Mouse (Mus musculus) hindbrain, postnatal 0 days (tissue): Measurements from ENCODE around the gene Plcl2. TPM values are rescaled to one million over a fixed set of nuclear protein-coding genes. Genes with fewer than 3 reads are reported as not detected.

Experiments used
- ATAC-seq: fragments of 200-750 bp; cut with Nextera tagmentation; 2 replicates; pipeline ENCODE4 v1.8.0; 2017; ENCODE audit warnings: mild to moderate bottlenecking, moderate TSS enrichment, moderate library complexity
- DNase-seq: peaks from one replicate; pipeline ENCODE4 v3.0.0-alpha.2; 2015; ENCODE audit warnings: low spot score
- H3K27ac ChIP-seq: fragments of 300-500 bp; sonication (generic); 2 replicates; pipeline ENCODE4 v1.5.1; 2014; ENCODE audit warnings: mild to moderate bottlenecking
- H3K27me3 ChIP-seq: fragments of 300-500 bp; sonication (generic); 2 replicates; pipeline ENCODE4 v1.6.1; 2014; ENCODE audit warnings: low read length, mixed read lengths; ENCODE audit not compliant: insufficient read depth
- H3K36me3 ChIP-seq: fragments of 300-500 bp; sonication (generic); 2 replicates; pipeline ENCODE4 v1.6.1; 2014; ENCODE audit warnings: low read length, mixed read lengths; ENCODE audit not compliant: insufficient read depth
- H3K4me1 ChIP-seq: fragments of 300-500 bp; sonication (generic); 2 replicates; pipeline ENCODE4 v1.6.1; 2014; ENCODE audit warnings: antibody characterized with exemption, low read length, mixed read lengths; ENCODE audit not compliant: insufficient read depth
- H3K4me2 ChIP-seq: fragments of 300-500 bp; sonication (generic); 2 replicates; pipeline ENCODE4 v1.6.1; 2014; ENCODE audit warnings: low read depth, mild to moderate bottlenecking, low read length, moderate library complexity, mixed read lengths
- H3K4me3 ChIP-seq: fragments of 300-500 bp; sonication (generic); 2 replicates; pipeline ENCODE4 v1.5.1; 2014; ENCODE audit warnings: low read length
- H3K9ac ChIP-seq: fragments of 300-500 bp; sonication (generic); replicated peaks from 2 replicates; pipeline ENCODE4 v1.6.1; 2014; ENCODE audit warnings: mild to moderate bottlenecking, low read length, moderate library complexity, mixed read lengths
- H3K9me3 ChIP-seq: fragments of 300-500 bp; sonication (generic); 2 replicates; pipeline ENCODE4 v1.6.1; 2016; ENCODE audit warnings: low read length, mixed read lengths
- CTCF ChIP-seq: IDR thresholded peaks from 2 replicates; pipeline ENCODE4 v1.5.1; 2016; ENCODE audit warnings: antibody characterized with exemption, control low read depth, low read depth
- WGBS: fragments of 180-500 bp; shearing (Covaris S2); extraction: QIAGEN DNeasy Blood & Tissue Kit; methylation state at CpG from one replicate; pipeline ENCODE4 v1.1.7; 2014; 5-methylcytosine and 5-hydroxymethylcytosine counted together
- polyA plus RNA-seq: library from polyadenylated mRNA; unstranded; fragments of >200 nt; fragmentation: Nextera tagmentation; extraction: Ambion mirVana; gene quantifications from 2 replicates; pipeline ENCODE4 v1.2.1, GENCODE M21; 2015
- total RNA-seq: library from RNA; depleted of rRNA; stranded (reverse); fragments of >200 nt; gene quantifications from 2 replicates; pipeline ENCODE4 v1.2.3, GENCODE M21; 2014

The Plcl2 gene
- total and polyA plus RNA-seq, 2 experiments from 2014 or later: 8.3 to 41.2 TPM

DNA sequence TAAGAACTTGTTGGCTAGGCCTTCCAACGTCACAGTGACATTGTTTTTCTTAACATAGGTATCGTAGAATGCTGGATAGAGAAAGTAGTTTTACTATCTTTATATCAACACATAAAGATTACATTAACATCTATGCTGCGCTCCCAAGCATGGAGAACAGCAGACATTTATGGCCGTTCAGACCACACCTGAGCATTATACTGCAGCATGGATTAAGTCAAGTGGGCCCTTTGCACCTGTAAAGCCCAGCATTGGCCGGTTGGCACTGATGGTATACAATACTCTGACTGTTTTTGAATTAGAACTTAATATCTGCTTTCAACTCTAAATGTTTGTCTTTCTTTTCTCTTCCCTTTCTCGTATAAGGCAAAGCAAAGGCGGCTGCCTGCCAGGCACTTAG, 4.8 kb downstream of the Plcl2 start:
- DNase-seq: no peak

GRCm38 (mm10) chr17:50515926-50516325, 6.7 kb downstream of the Plcl2 start:
- no peak overlapping the region for H3K4me3 ChIP-seq
- H3K9ac ChIP-seq: no peak overlapping the region
- no peaks in the 10 kb centered on the region for H3K27me3 ChIP-seq
- no peak for TF ChIP-seq CTCF
- no peak for ATAC-seq
- peaks cover 1% of the 10 kb centered on the region; the same call in 1 of the 2 replicates for H3K4me1 ChIP-seq
- no peaks in the 10 kb centered on the region for H3K36me3 ChIP-seq
- no peaks in the 10 kb centered on the region for H3K9me3 ChIP-seq
- no peak overlapping the region for H3K4me2 ChIP-seq
- H3K27ac ChIP-seq: no peak overlapping the region
- no peak for DNase-seq
- WGBS: 86% methylated on average over 4 of the region's 4 CpGs

More for the DNA sequence above, 4.8 kb downstream of the Plcl2 start:
- Histone ChIP-seq H3K27me3 (no peaks in the 10 kb centered on the region), H3K9ac (no peak overlapping the region), H3K9me3 (no peaks in the 10 kb centered on the region), H3K36me3 (no peaks in the 10 kb centered on the region), H3K4me2 (no peak overlapping the region), H3K4me3 (no peak overlapping the region), H3K27ac (no peak overlapping the region), H3K4me1 (peaks cover 6% of the 10 kb centered on the region; the same call in 1 of the 2 replicates)
- ATAC-seq: no peak
- WGBS: 87% methylated on average over 7 of the region's 7 CpGs
- no peak for TF ChIP-seq CTCF

DNA sequence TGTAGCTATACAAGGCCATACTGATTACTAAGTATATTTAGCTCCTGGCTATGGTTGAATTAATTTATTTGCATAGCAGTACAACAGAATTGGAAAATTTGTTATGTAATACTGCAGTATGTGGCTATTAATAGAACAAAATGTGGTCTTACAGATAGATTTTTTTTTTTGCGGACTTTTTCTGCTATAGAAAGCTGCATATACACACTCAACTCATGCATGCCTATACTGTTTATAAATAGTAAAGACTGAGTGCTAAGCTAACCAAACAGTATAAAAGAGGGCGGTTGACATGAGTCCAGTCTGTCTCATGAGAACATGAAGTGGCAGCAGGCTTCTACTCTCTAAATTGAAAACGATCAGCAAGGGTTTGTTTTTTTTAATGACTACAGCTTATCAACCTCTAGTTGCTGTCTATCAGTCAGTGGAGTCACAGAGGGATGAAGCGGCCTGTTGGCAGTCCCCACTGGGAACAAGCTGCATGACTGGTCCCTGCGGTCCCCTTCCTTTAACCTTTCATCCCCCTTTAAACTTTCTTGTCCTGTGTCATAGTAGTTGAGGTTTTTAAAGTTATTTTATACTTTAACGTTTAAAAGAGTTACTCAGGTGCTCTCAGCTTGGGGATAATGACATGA, 8.7 kb downstream of the Plcl2 start:
- Histone ChIP-seq H3K27me3 (no peaks in the 10 kb centered on the region), H3K4me1 (no peaks in the 10 kb centered on the region), H3K9ac (no peak overlapping the region), H3K27ac (no peak overlapping the region), H3K4me2 (no peak overlapping the region), H3K4me3 (no peak overlapping the region), H3K9me3 (no peaks in the 10 kb centered on the region), H3K36me3 (no peaks in the 10 kb centered on the region)
- 70% methylated on average over 6 of the region's 6 CpGs for WGBS
- DNase-seq (no peak), ATAC-seq (no peak)
- TF ChIP-seq CTCF: no peak

GRCm38 (mm10) chr17:50519588-50519987, 10.4 kb downstream of the Plcl2 start:
- H3K4me2 ChIP-seq: no peak overlapping the region
- 74% methylated on average over 5 of the region's 5 CpGs for WGBS
- no peaks in the 10 kb centered on the region for H3K36me3 ChIP-seq
- no peak for ATAC-seq
- peak; percentile 20 for DNase-seq
- H3K4me3 ChIP-seq: no peak overlapping the region
- no peak for TF ChIP-seq CTCF
- H3K9ac ChIP-seq: no peak overlapping the region
- H3K27me3 ChIP-seq: no peaks in the 10 kb centered on the region
- H3K9me3 ChIP-seq: no peaks in the 10 kb centered on the region
- no peaks in the 10 kb centered on the region for H3K4me1 ChIP-seq
- H3K27ac ChIP-seq: no peak overlapping the region

DNA sequence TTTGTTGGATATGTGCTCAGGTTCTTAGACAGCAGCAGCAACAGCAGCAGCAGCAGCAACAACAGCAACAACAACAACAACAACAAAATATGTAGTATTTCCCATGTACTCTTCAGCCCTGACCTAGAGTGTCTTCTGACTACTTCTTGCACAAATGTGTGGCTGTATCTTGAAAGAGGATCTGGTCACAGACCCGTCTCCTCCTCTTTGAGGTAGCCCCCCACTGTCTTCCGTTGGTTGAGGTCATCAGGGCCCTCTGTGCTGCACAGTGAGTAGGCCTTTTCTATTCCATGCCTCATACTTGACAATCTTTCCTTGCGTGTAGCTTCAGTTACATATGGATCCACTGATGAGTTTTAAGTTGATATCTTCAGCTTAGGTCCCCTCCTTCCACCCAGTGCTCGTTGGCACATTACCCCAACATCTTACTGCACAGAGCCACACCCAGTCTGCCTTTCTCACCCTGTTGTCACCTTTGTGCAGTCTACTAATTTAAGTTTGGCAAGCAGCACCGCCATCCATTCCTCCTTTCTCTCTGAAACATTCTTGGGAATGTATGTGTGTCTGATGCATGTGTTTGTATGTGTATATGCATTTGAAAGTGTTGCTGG, 13.4 kb downstream of the Plcl2 start:
- Histone ChIP-seq H3K36me3 (no peaks in the 10 kb centered on the region), H3K4me1 (no peaks in the 10 kb centered on the region), H3K9me3 (no peaks in the 10 kb centered on the region), H3K9ac (no peak overlapping the region), H3K4me3 (no peak overlapping the region), H3K27me3 (no peaks in the 10 kb centered on the region), H3K4me2 (no peak overlapping the region), H3K27ac (no peak overlapping the region)
- no peak for TF ChIP-seq CTCF
- ATAC-seq: no peak
- WGBS: 85% methylated on average over 5 of the region's 5 CpGs
- no peak for DNase-seq

GRCm38 (mm10) chr17:50524970-50525369, 15.8 kb downstream of the Plcl2 start:
- Histone ChIP-seq H3K27ac (no peak overlapping the region), H3K9ac (no peak overlapping the region), H3K4me2 (no peak overlapping the region), H3K4me3 (no peak overlapping the region), H3K36me3 (no peaks in the 10 kb centered on the region), H3K27me3 (no peaks in the 10 kb centered on the region), H3K9me3 (no peaks in the 10 kb centered on the region), H3K4me1 (no peaks in the 10 kb centered on the region)
- no peak for ATAC-seq
- DNase-seq: no peak
- no peak for TF ChIP-seq CTCF
- 79% methylated on average over 6 of the region's 6 CpGs for WGBS

DNA sequence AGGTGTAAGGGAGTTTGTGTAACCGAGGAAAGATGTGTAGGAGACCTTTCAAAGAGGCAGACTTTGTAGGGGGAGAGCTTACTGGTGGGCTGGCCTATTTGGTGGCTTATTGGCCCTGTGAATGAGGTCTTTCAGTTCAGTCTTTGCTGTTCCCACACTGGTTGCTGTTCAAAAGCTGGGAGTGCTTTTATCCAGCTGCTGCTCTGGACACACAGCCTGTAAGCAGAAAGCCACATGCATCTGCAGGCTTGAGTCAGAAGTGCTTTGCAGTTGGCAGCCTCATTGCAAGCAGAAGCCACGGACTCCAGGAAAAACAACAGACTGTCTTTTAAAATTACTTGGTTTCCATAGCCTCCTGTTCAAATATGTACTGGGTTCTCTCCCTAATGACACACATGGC, 16.6 kb downstream of the Plcl2 start:
- no peak for TF ChIP-seq CTCF
- no peak overlapping the region for H3K27ac ChIP-seq
- H3K4me1 ChIP-seq: no peaks in the 10 kb centered on the region
- no peaks in the 10 kb centered on the region for H3K36me3 ChIP-seq
- ATAC-seq (no peak), DNase-seq (peak; percentile 32)
- H3K4me3 ChIP-seq: no peak overlapping the region
- no peak overlapping the region for H3K4me2 ChIP-seq
- WGBS: 34% methylated on average over 2 of the region's 2 CpGs
- no peaks in the 10 kb centered on the region for H3K27me3 ChIP-seq
- H3K9me3 ChIP-seq: no peaks in the 10 kb centered on the region
- no peak overlapping the region for H3K9ac ChIP-seq
